Mouse (Mus musculus) CH12.LX (cell line): ENCODE data around the gene Slc39a1. TPM values are rescaled to one million over a fixed set of nuclear protein-coding genes. Genes with fewer than 3 reads are reported as not detected.

Experiments
- DNase-seq: peaks from one replicate; pipeline ENCODE4 v3.0.0-alpha.2; 2013; ENCODE audit errors: extremely low read depth
- H3K27ac ChIP-seq: 2 replicates; pipeline ENCODE4 v1.5.1; 2012; ENCODE audit warnings: low read depth, mild to moderate bottlenecking, control low read depth, moderate library complexity; ENCODE audit not compliant: insufficient read depth
- H3K27me3 ChIP-seq: replicated peaks from 2 replicates; pipeline ENCODE3; 2012; ENCODE audit warnings: inconsistent platforms
- H3K36me3 ChIP-seq, 2 experiments: replicated peaks in 1 of 2; 2 replicates each; pipeline versions ENCODE3 to v1.6.1; 2012; ENCODE audit warnings: inconsistent platforms in 1 of 2, low read length in 1 of 2, mild to moderate bottlenecking in 1 of 2, mixed read lengths in 1 of 2, moderate library complexity in 1 of 2; ENCODE audit not compliant: control insufficient read depth in 1 of 2, insufficient read depth in 1 of 2
- H3K4me1 ChIP-seq, 2 experiments: 2 replicates each; pipeline ENCODE4 v1.6.1; 2012; ENCODE audit warnings: inconsistent platforms in 1 of 2, moderate library complexity in 1 of 2; ENCODE audit not compliant: insufficient read depth in 2 of 2, control insufficient read depth in 1 of 2
- H3K4me2 ChIP-seq: 2 replicates; pipeline ENCODE4 v1.6.1; 2012; ENCODE audit warnings: low read depth, mild to moderate bottlenecking, control low read depth; ENCODE audit not compliant: poor library complexity, insufficient read depth, severe bottlenecking
- H3K4me3 ChIP-seq, 3 experiments: fragments of 150-350 bp in 1 of 3; sonication (generic) in 1 of 3; replicated peaks in 1 of 3; 2 replicates each; pipeline versions ENCODE3 to v1.5.1; 2011 to 2012; ENCODE audit warnings: low read depth in 2 of 3, low read length in 2 of 3, mild to moderate bottlenecking in 2 of 3, moderate library complexity in 2 of 3, control low read depth in 1 of 3, improper control_type of control experiment in 1 of 3, inconsistent platforms in 1 of 3, mixed read lengths in 1 of 3; ENCODE audit not compliant: poor library complexity in 1 of 3
- H3K79me2 ChIP-seq: replicated peaks from 2 replicates; pipeline ENCODE4 v1.6.1; 2012; ENCODE audit warnings: mild to moderate bottlenecking, moderate library complexity; ENCODE audit not compliant: control insufficient read depth, poor library complexity, insufficient read depth, severe bottlenecking; ENCODE audit errors: extremely low read depth
- H3K9ac ChIP-seq: 2 replicates; pipeline ENCODE4 v1.6.1; 2012; ENCODE audit warnings: low read depth, mild to moderate bottlenecking, control low read depth, moderate library complexity; ENCODE audit not compliant: insufficient read depth
- H3K9me3 ChIP-seq: replicated peaks from 2 replicates; pipeline ENCODE3; 2012; ENCODE audit warnings: low read length, inconsistent platforms, mixed read lengths
- BHLHE40 ChIP-seq: IDR thresholded peaks from 2 replicates; pipeline ENCODE4 v1.6.1; 2011; ENCODE audit warnings: mild to moderate bottlenecking, low read depth, low read length, improper control_type of control experiment
- CHD1 ChIP-seq: IDR thresholded peaks from 2 replicates; pipeline ENCODE4 v1.6.1; 2012; ENCODE audit warnings: low read depth, low read length, improper control_type of control experiment, inconsistent platforms
- CHD2 ChIP-seq: IDR thresholded peaks from 2 replicates; pipeline ENCODE4 v1.6.1; 2011; ENCODE audit warnings: low read length, improper control_type of control experiment
- CTCF ChIP-seq, 2 experiments: IDR thresholded peaks in 1 of 2; conservative IDR thresholded peaks in 1 of 2; 2 replicates each; pipeline ENCODE4 v1.5.1; 2011 to 2012; ENCODE audit warnings: low read depth in 2 of 2, low read length in 2 of 2, improper control_type of control experiment in 1 of 2, inconsistent platforms in 1 of 2, mild to moderate bottlenecking in 1 of 2, moderate library complexity in 1 of 2
- E2F4 ChIP-seq: IDR thresholded peaks from 2 replicates; pipeline ENCODE4 v1.6.1; 2011; ENCODE audit warnings: low read depth, low read length, improper control_type of control experiment; ENCODE audit not compliant: insufficient replicate concordance
- ELF1 ChIP-seq: IDR thresholded peaks from 2 replicates; pipeline ENCODE4 v1.6.1; 2014; ENCODE audit warnings: low read depth, mild to moderate bottlenecking, inconsistent platforms, low read length, improper control_type of control experiment
- EP300 ChIP-seq: IDR thresholded peaks from 2 replicates; pipeline ENCODE4 v1.6.1; 2011; ENCODE audit warnings: low read length, improper control_type of control experiment
- ETS1 ChIP-seq: conservative IDR thresholded peaks from 2 replicates; pipeline ENCODE4 v1.6.1; 2012; ENCODE audit warnings: low read depth, mild to moderate bottlenecking, inconsistent platforms, low read length, improper control_type of control experiment, moderate library complexity
- GABPA ChIP-seq: IDR thresholded peaks from 2 replicates; pipeline ENCODE4 v1.6.1; 2012; ENCODE audit warnings: low read depth, low read length, improper control_type of control experiment, inconsistent platforms; ENCODE audit not compliant: insufficient replicate concordance
- HCFC1 ChIP-seq: IDR thresholded peaks from 2 replicates; pipeline ENCODE4 v1.6.1; 2012; ENCODE audit warnings: low read depth, mild to moderate bottlenecking, inconsistent platforms, low read length, improper control_type of control experiment
- IRF4 ChIP-seq: IDR thresholded peaks from 2 replicates; pipeline ENCODE4 v1.6.1; 2014; ENCODE audit warnings: low read depth, mild to moderate bottlenecking, inconsistent platforms, low read length, improper control_type of control experiment
- JUN ChIP-seq: IDR thresholded peaks from 2 replicates; pipeline ENCODE4 v1.6.1; 2011; ENCODE audit warnings: low read depth, mild to moderate bottlenecking, low read length, improper control_type of control experiment, moderate library complexity; ENCODE audit not compliant: insufficient read depth
- JUND ChIP-seq: conservative IDR thresholded peaks from 2 replicates; pipeline ENCODE4 v1.6.1; 2011; ENCODE audit warnings: low read depth, low read length, improper control_type of control experiment
- KAT2A ChIP-seq: IDR thresholded peaks from 2 replicates; pipeline ENCODE4 v1.6.1; 2012; ENCODE audit warnings: low read length, improper control_type of control experiment, inconsistent platforms; ENCODE audit not compliant: insufficient replicate concordance
- MAFK ChIP-seq: IDR thresholded peaks from 2 replicates; pipeline ENCODE4 v1.6.1; 2011; ENCODE audit warnings: low read length, improper control_type of control experiment; ENCODE audit not compliant: insufficient replicate concordance
- MAX ChIP-seq: IDR thresholded peaks from 2 replicates; pipeline ENCODE4 v1.6.1; 2011; ENCODE audit warnings: low read length, improper control_type of control experiment
- MAZ ChIP-seq: IDR thresholded peaks from 2 replicates; pipeline ENCODE4 v1.6.1; 2012; ENCODE audit warnings: low read depth, mild to moderate bottlenecking, inconsistent platforms, low read length, improper control_type of control experiment, moderate library complexity
- MEF2A ChIP-seq: IDR thresholded peaks from 2 replicates; pipeline ENCODE4 v1.6.1; 2014; ENCODE audit warnings: low read depth, mild to moderate bottlenecking, inconsistent platforms, low read length, improper control_type of control experiment, borderline replicate concordance
- MXI1 ChIP-seq: IDR thresholded peaks from 2 replicates; pipeline ENCODE4 v1.6.1; 2011; ENCODE audit warnings: mild to moderate bottlenecking, low read depth, low read length, improper control_type of control experiment
- MYC ChIP-seq: IDR thresholded peaks from 2 replicates; pipeline ENCODE4 v1.6.1; 2011; ENCODE audit warnings: low read depth, mild to moderate bottlenecking, improper control_type of control experiment, low read length
- PAX5 ChIP-seq: IDR thresholded peaks from 2 replicates; pipeline ENCODE4 v1.6.1; 2012; ENCODE audit warnings: low read length, inconsistent platforms, mixed read lengths
- POLR2A ChIP-seq: IDR thresholded peaks from 2 replicates; pipeline ENCODE4 v1.6.1; 2011; ENCODE audit warnings: low read depth, mild to moderate bottlenecking, improper control_type of control experiment, low read length
- POLR2AphosphoS2 ChIP-seq: IDR thresholded peaks from 2 replicates; pipeline ENCODE4 v1.6.1; 2011; ENCODE audit warnings: low read depth, low read length, improper control_type of control experiment
- RAD21 ChIP-seq: IDR thresholded peaks from 2 replicates; pipeline ENCODE4 v1.6.1; 2011; ENCODE audit warnings: low read depth, mild to moderate bottlenecking, low read length, improper control_type of control experiment, moderate library complexity
- RCOR1 ChIP-seq: conservative IDR thresholded peaks from 2 replicates; pipeline ENCODE4 v1.6.1; 2012; ENCODE audit warnings: low read depth, mild to moderate bottlenecking, inconsistent platforms, low read length, improper control_type of control experiment
- SIN3A ChIP-seq: IDR thresholded peaks from 2 replicates; pipeline ENCODE4 v1.6.1; 2012; ENCODE audit warnings: low read length, improper control_type of control experiment, inconsistent platforms
- SMC3 ChIP-seq: IDR thresholded peaks from 2 replicates; pipeline ENCODE4 v1.6.1; 2011; ENCODE audit warnings: low read depth, low read length, improper control_type of control experiment
- TCF12 ChIP-seq: IDR thresholded peaks from 2 replicates; pipeline ENCODE4 v1.6.1; 2014; ENCODE audit warnings: low read depth, mild to moderate bottlenecking, inconsistent platforms, low read length, improper control_type of control experiment
- UBTF ChIP-seq: IDR thresholded peaks from 2 replicates; pipeline ENCODE4 v1.6.1; 2012; ENCODE audit warnings: low read depth, mild to moderate bottlenecking, inconsistent platforms, low read length, improper control_type of control experiment, moderate library complexity
- USF1 ChIP-seq: IDR thresholded peaks from 2 replicates; pipeline ENCODE4 v1.6.1; 2014; ENCODE audit warnings: low read depth, mild to moderate bottlenecking, inconsistent platforms, low read length, improper control_type of control experiment
- USF2 ChIP-seq: conservative IDR thresholded peaks from 2 replicates; pipeline ENCODE4 v1.6.1; 2011; ENCODE audit warnings: low read depth, low read length, improper control_type of control experiment
- ZC3H11A ChIP-seq: IDR thresholded peaks from 2 replicates; pipeline ENCODE4 v1.6.1; 2012; ENCODE audit warnings: low read depth, mild to moderate bottlenecking, inconsistent platforms, low read length, improper control_type of control experiment
- ZMIZ1 ChIP-seq: IDR thresholded peaks from 2 replicates; pipeline ENCODE4 v1.6.1; 2012; ENCODE audit warnings: low read depth, mild to moderate bottlenecking, inconsistent platforms, low read length, improper control_type of control experiment
- ZNF384 ChIP-seq: IDR thresholded peaks from 2 replicates; pipeline ENCODE4 v1.6.1; 2012; ENCODE audit warnings: low read depth, low read length, improper control_type of control experiment, inconsistent platforms
- dilution Hi-C: fragments of 300-500 bp; cut with MboI; formaldehyde crosslinking; loops from 2 replicates; pipeline ENCODE4 v1.14.3; 2020; ENCODE audit warnings: low sequenced_read_pairs; ENCODE audit not compliant: extremely low pct_unique_long_range_greater_than_20kb, extremely low pct_ligation_motif_present
- in situ Hi-C: fragments of 300-500 bp; cut with MboI; formaldehyde crosslinking; loops from 3 replicates; pipeline ENCODE4 v1.14.3; 2019; ENCODE audit warnings: low sequenced_read_pairs, low pct_ligation_motif_present, low pct_unique_long_range_greater_than_20kb, mixed read lengths
- polyA plus RNA-seq: library from polyadenylated mRNA; unstranded; fragments of >175 nt; gene quantifications from 2 replicates; pipeline ENCODE4 v1.2.1, GENCODE M21; 2012; ENCODE audit warnings: low read depth; ENCODE audit not compliant: insufficient read length
- total RNA-seq, 2 experiments: library from RNA; depleted of rRNA; stranded (reverse); fragments of 300-350 nt in 1 of 2; fragments of >200 nt in 1 of 2; gene quantifications; 2 replicates each; pipeline ENCODE4 v1.2.3; 2012 to 2014

Slc39a1 gene
- total and polyA plus RNA-seq, 3 experiments, result 23.8 to 42.2 (median 40.7) TPM

GRCm38 (mm10) chr3:90254419-90255193 is 6.6 kb downstream of the Slc39a1 start:
- in situ Hi-C loops, result no loop called here

GRCm38 (mm10) chr3:90255194-90255565 is 7.2 kb downstream of the Slc39a1 start:
- Histone ChIP-seq H3K27ac (peak overlapping the region; percentile 91), H3K27me3 (no peaks in the 10 kb centered on the region), H3K36me3 (peaks cover 46 to 50% of the 10 kb centered on the region in 2 experiments), H3K9ac (peak overlapping the region; percentile 85), H3K9me3 (no peaks in the 10 kb centered on the region), H3K79me2 (peaks cover 56% of the 10 kb centered on the region), H3K4me2 (peak overlapping the region; percentile 46), H3K4me1 (peaks cover 8 to 50% of the 10 kb centered on the region in 2 experiments), H3K4me3 (peak overlapping the region; percentile 91 to 95 (median 93))
- no peak for DNase-seq
- TF ChIP-seq TCF12 (no peak), EP300 (no peak), ZNF384 (no peak), UBTF (no peak), CHD1 (peak; percentile 21; the same call in 1 of the 2 replicates), POLR2AphosphoS2 (0 out of 2 replicates have a peak, but pooled peaks have one; percentile 34), JUND (no peak), MEF2A (no peak), POLR2A (0 out of 2 replicates have a peak, but pooled peaks have one; percentile 1), IRF4 (no peak), ELF1 (no peak), GABPA (no peak)
- dilution Hi-C loops, result no loop called here
- in situ Hi-C loops, result no loop called here

More at GRCm38 (mm10) chr3:90254419-90255193, 6.6 kb downstream of the Slc39a1 start:
- H3K9ac ChIP-seq, result peak overlapping the region; percentile 85
- no peaks in the 10 kb centered on the region for H3K9me3 ChIP-seq
- peak overlapping the region; percentile 91 to 95 (median 93) for H3K4me3 ChIP-seq
- peaks cover 8 to 45% of the 10 kb centered on the region in 2 experiments for H3K4me1 ChIP-seq
- dilution Hi-C loops, result no loop called here
- no peaks in the 10 kb centered on the region for H3K27me3 ChIP-seq
- H3K36me3 ChIP-seq, result peaks cover 41 to 45% of the 10 kb centered on the region in 2 experiments
- TF ChIP-seq SIN3A (no peak; the same call in 1 of the 2 replicates), ZNF384 (no peak), HCFC1 (peak; percentile 64), RAD21 (no peak), MAFK (no peak), CTCF (conservative IDR thresholded peaks at IDR 0.05 in 1 of 2, IDR thresholded peaks at IDR 0.05 in 1 of 2; ENCODE audit: low read depth in 2 of 2, low read length in 2 of 2) (peak in 1 of 2 experiments; percentile 19; a peak in 1 of 4 replicates), MAZ (0 out of 2 replicates have a peak, but pooled peaks have one; percentile 46), POLR2A (0 out of 2 replicates have a peak, but pooled peaks have one; percentile 37), MAX (no peak), ETS1 (0 out of 2 replicates have a peak, but pooled peaks have one; percentile 13), ELF1 (peak; percentile 42), ZMIZ1 (peak; percentile 62; the same call in 1 of the 2 replicates), CHD2 (peak; percentile 8; the same call in 1 of the 2 replicates), EP300 (peak; percentile 56; the same call in 1 of the 2 replicates), MEF2A (peak; percentile 60; the same call in 1 of the 2 replicates), CHD1 (peak; percentile 15; the same call in 1 of the 2 replicates), MXI1 (peak; percentile 65), GABPA (no peak), USF2 (no peak), ZC3H11A (no peak), MYC (0 out of 2 replicates have a peak, but pooled peaks have one; percentile 38), BHLHE40 (no peak), PAX5 (no peak), KAT2A (no peak), IRF4 (peak; percentile 85), JUND (no peak), RCOR1 (0 out of 2 replicates have a peak, but pooled peaks have one; percentile 39), UBTF (peak; percentile 20; the same call in 1 of the 2 replicates), JUN (no peak), SMC3 (no peak), E2F4 (no peak), USF1 (no peak)
- H3K27ac ChIP-seq, result peak overlapping the region; percentile 91
- peak; percentile 64 for DNase-seq
- H3K4me2 ChIP-seq, result peak overlapping the region; percentile 46
- H3K79me2 ChIP-seq, result peaks cover 56% of the 10 kb centered on the region
